Mouse (Mus musculus): ENCODE measurements around the gene Jade2.
A peak's percentile ranks its signal among the peaks of the same experiment; 100 is the strongest.

DNA sequence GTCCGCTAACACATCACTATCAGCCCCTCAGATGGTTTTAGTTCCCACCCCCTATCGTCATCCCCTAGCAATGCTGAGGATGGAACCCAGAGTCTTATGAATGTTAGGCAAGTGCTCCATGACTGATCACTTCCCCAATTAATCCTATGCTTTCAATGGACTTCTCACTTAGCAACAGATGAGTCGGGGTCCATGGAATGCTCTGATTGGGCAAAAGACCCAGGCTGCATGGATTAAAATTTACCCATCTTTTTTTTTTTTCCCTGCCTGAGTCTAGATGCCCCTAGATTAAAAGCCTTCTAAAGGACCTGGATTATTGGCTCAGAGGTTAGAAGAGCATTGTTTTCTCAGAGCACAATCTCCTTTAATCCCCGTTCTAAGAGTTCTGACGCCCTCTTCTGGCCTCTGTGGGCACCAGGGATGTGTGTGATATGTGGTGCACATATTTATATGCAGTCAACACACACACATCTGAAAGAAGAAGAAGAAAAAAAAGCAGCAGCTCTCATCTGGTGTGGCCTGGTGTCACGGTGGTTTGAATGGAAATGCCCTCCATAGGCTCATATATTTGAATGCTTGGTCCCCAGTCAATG, 47.7 kb downstream of the Jade2 start:
- TF ChIP-seq ZKSCAN1 (IDR thresholded peaks at IDR 0.05; ENCODE audit: borderline replicate concordance, low read depth, low read length) (no peak), SIN3A (IDR thresholded peaks at IDR 0.05; ENCODE audit: low read length) (no peak), ZNF384 (IDR thresholded peaks at IDR 0.05; ENCODE audit: low read depth, low read length) (peak; percentile 79), KAT2A (IDR thresholded peaks at IDR 0.05; ENCODE audit: insufficient replicate concordance, low read length) (no peak), POLR2A (IDR thresholded peaks at IDR 0.05; ENCODE audit: low read depth, low read length) (no peak)
